Mouse (Mus musculus): ENCODE results near the gene Tmem236.

Gene Tmem236

GRCm38 (mm10) chr2:14249839-14250564, 75.7 kb downstream of the Tmem236 start:
- DNase-seq (ENCODE audit: low read depth, low spot score) = no peak

- no peak for DNase-seq (ENCODE audit: low read depth, low spot score)
Observed at GRCm38 (mm10) chr2:14251938-14252337, 77.6 kb downstream of the Tmem236 start.

- DNase-seq (ENCODE audit: low read depth, low spot score) = no peak
Observed at GRCm38 (mm10) chr2:14258345-14258850, 84.1 kb downstream of the Tmem236 start.

GRCm38 (mm10) chr2:14262090-14262489, 87.8 kb downstream of the Tmem236 start:
- no peak for DNase-seq (ENCODE audit: low read depth, low spot score)

GRCm38 (mm10) chr2:14269160-14269559, 94.8 kb downstream of the Tmem236 start:
- DNase-seq (ENCODE audit: low read depth, low spot score) = no peak

Measured in embryo, embryonic 11.5 days (tissue).